Mouse (Mus musculus) MEL (cell line): ENCODE data around the gene Ikzf1. TPM values are rescaled to one million over a fixed set of nuclear protein-coding genes. Genes with fewer than 3 reads are reported as not detected.

ENCODE experiments used
- DNase-seq: peaks from one replicate; pipeline ENCODE4 v3.0.0; 2011; ENCODE audit warnings: low read depth, low spot score
- H3K27ac ChIP-seq: 2 replicates; pipeline ENCODE4 v1.5.1; 2012; ENCODE audit warnings: low read depth, mild to moderate bottlenecking, control low read depth, low read length, moderate library complexity; ENCODE audit not compliant: control insufficient read depth
- H3K27me3 ChIP-seq, 2 experiments: fragments of 150-350 bp in 1 of 2; sonication (generic) in 1 of 2; 2 replicates each; pipeline ENCODE4 v1.6.1; 2012; ENCODE audit warnings: low read length in 2 of 2, mild to moderate bottlenecking in 2 of 2, improper control_type of control experiment in 1 of 2, moderate library complexity in 1 of 2; ENCODE audit not compliant: insufficient read depth in 2 of 2, control insufficient read depth in 1 of 2
- H3K36me3 ChIP-seq, 2 experiments: 2 replicates each; pipeline ENCODE4 v1.6.1; 2012 to 2014; ENCODE audit warnings: low read length in 2 of 2, improper control_type of control experiment in 1 of 2, inconsistent platforms in 1 of 2, mild to moderate bottlenecking in 1 of 2; ENCODE audit not compliant: insufficient read depth in 2 of 2, control insufficient read depth in 1 of 2
- H3K4me1 ChIP-seq, 2 experiments: fragments of 150-350 bp in 1 of 2; sonication (generic) in 1 of 2; 2 replicates each; pipeline ENCODE4 v1.6.1; 2012; ENCODE audit warnings: low read length in 2 of 2, improper control_type of control experiment in 1 of 2, mild to moderate bottlenecking in 1 of 2; ENCODE audit not compliant: insufficient read depth in 2 of 2, control insufficient read depth in 1 of 2
- H3K4me3 ChIP-seq, 2 experiments: fragments of 150-350 bp in 1 of 2; sonication (generic) in 1 of 2; 2 replicates each; pipeline ENCODE4 v1.5.1; 2012; ENCODE audit warnings: low read depth in 2 of 2, low read length in 2 of 2, mild to moderate bottlenecking in 2 of 2, moderate library complexity in 2 of 2, control low read depth in 1 of 2, improper control_type of control experiment in 1 of 2; ENCODE audit not compliant: control insufficient read depth in 1 of 2, insufficient read depth in 1 of 2
- H3K79me2 ChIP-seq: 2 replicates; pipeline ENCODE4 v1.6.1; 2012; ENCODE audit warnings: mild to moderate bottlenecking, low read length, moderate library complexity; ENCODE audit not compliant: control insufficient read depth, poor library complexity, insufficient read depth
- H3K9ac ChIP-seq: 2 replicates; pipeline ENCODE4 v1.6.1; 2012; ENCODE audit warnings: low read depth, mild to moderate bottlenecking, control low read depth, low read length, moderate library complexity; ENCODE audit not compliant: control insufficient read depth, poor library complexity, severe bottlenecking
- H3K9me3 ChIP-seq: fragments of 150-350 bp; sonication (generic); replicated peaks from 2 replicates; pipeline ENCODE4 v1.6.1; 2012; ENCODE audit warnings: mild to moderate bottlenecking, low read length, improper control_type of control experiment, moderate library complexity; ENCODE audit not compliant: insufficient read depth
- EP300 ChIP-seq, 2 experiments: IDR thresholded peaks; 2 replicates each; pipeline ENCODE4 v1.6.1; 2011; ENCODE audit warnings: improper control_type of control experiment in 2 of 2, low read length in 2 of 2, low read depth in 1 of 2, mild to moderate bottlenecking in 1 of 2
- GABPA ChIP-seq: IDR thresholded peaks from 2 replicates; pipeline ENCODE4 v1.6.1; 2012; ENCODE audit warnings: low read depth, mild to moderate bottlenecking, inconsistent platforms, low read length, improper control_type of control experiment, moderate library complexity
- HCFC1 ChIP-seq: IDR thresholded peaks from 2 replicates; pipeline ENCODE4 v1.6.1; 2012; ENCODE audit warnings: low read depth, mild to moderate bottlenecking, inconsistent platforms, low read length, improper control_type of control experiment, moderate library complexity
- JUND ChIP-seq: IDR thresholded peaks from 2 replicates; pipeline ENCODE4 v1.6.1; 2011; ENCODE audit warnings: low read depth, mild to moderate bottlenecking, improper control_type of control experiment, low read length
- MXI1 ChIP-seq: IDR thresholded peaks from 2 replicates; pipeline ENCODE4 v1.6.1; 2011; ENCODE audit warnings: mild to moderate bottlenecking, low read depth, low read length, improper control_type of control experiment
- POLR2AphosphoS2 ChIP-seq: IDR thresholded peaks from 2 replicates; pipeline ENCODE4 v1.6.1; 2011; ENCODE audit warnings: low read length, improper control_type of control experiment
- POLR2AphosphoS5 ChIP-seq: IDR thresholded peaks from 2 replicates; pipeline ENCODE4 v1.6.1; 2012; ENCODE audit warnings: low read depth, borderline replicate concordance, mild to moderate bottlenecking, inconsistent platforms, low read length, moderate library complexity, mixed read lengths
- RAD21 ChIP-seq: IDR thresholded peaks from 2 replicates; pipeline ENCODE4 v1.6.1; 2011; ENCODE audit warnings: mild to moderate bottlenecking, low read depth, low read length, improper control_type of control experiment
- SIN3A ChIP-seq: IDR thresholded peaks from 2 replicates; pipeline ENCODE4 v1.6.1; 2012; ENCODE audit warnings: low read length, improper control_type of control experiment, inconsistent platforms
- SMC3 ChIP-seq: IDR thresholded peaks from 2 replicates; pipeline ENCODE4 v1.6.1; 2011; ENCODE audit warnings: low read depth, low read length, improper control_type of control experiment
- USF2 ChIP-seq, 2 experiments: IDR thresholded peaks; 2 replicates each; pipeline ENCODE4 v1.6.1; 2011 to 2012; ENCODE audit warnings: improper control_type of control experiment in 2 of 2, low read length in 2 of 2, borderline replicate concordance in 1 of 2, inconsistent platforms in 1 of 2, low read depth in 1 of 2, mild to moderate bottlenecking in 1 of 2; ENCODE audit not compliant: insufficient read depth in 1 of 2
- ZMIZ1 ChIP-seq: IDR thresholded peaks from 2 replicates; pipeline ENCODE4 v1.6.1; 2012; ENCODE audit warnings: low read depth, mild to moderate bottlenecking, inconsistent platforms, low read length, improper control_type of control experiment, moderate library complexity
- polyA plus RNA-seq, 2 experiments: library from polyadenylated mRNA; stranded (reverse) in 1 of 2; unstranded in 1 of 2; fragments of >175 nt in 1 of 2; fragments of >200 nt in 1 of 2; gene quantifications; 2 replicates each; pipeline versions ENCODE4 v1.2.1 to v1.2.4; 2012; ENCODE audit warnings: low replicate concordance in 2 of 2, low read depth in 1 of 2; ENCODE audit not compliant: insufficient read length in 2 of 2, insufficient read depth in 1 of 2, missing spikeins in 1 of 2
- total RNA-seq: library from RNA; depleted of rRNA; stranded (reverse); fragments of 300-350 nt; gene quantifications from 2 replicates; pipeline ENCODE4 v1.2.3, GENCODE M21; 2012; rRNA removed

Gene Ikzf1
- total and polyA plus RNA-seq, 3 experiments = 28.0 to 128 (median 90.6) TPM

DNA sequence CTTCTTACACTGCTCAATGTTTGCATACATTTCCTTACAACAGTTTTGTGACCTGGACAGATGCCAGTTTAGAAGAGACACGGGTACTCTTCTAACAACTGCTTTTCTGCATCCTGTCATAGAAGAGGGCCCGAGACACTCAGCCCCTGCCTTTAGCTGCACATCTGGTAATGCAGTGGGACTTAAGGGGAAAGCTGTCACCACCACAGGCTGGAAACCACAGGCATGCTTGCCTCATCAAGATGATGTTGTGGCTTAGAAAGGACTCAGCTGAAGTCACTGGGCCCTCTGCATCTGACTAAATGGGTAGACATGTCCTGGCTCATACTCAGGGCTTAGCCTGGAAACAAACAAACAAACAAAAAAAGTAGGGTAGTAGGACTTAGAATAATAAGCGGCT, 135.9 kb downstream of the Ikzf1 start:
- H3K36me3 ChIP-seq = peaks cover 0 to 14% of the 10 kb centered on the region in 2 experiments; a peak in 2 of 4 replicates
- H3K9ac ChIP-seq = no peak overlapping the region
- H3K79me2 ChIP-seq = no peaks in the 10 kb centered on the region
- H3K4me3 ChIP-seq = no peak overlapping the region
- peaks cover 8 to 19% of the 10 kb centered on the region in 2 experiments; a peak in 3 of 4 replicates for H3K27me3 ChIP-seq
- DNase-seq = no peak
- no peaks in the 10 kb centered on the region for H3K9me3 ChIP-seq
- peaks cover 4 to 10% of the 10 kb centered on the region in 2 experiments; a peak in 3 of 4 replicates for H3K4me1 ChIP-seq
- TF ChIP-seq RAD21 (no peak), POLR2AphosphoS5 (no peak), USF2 (IDR thresholded peaks at IDR 0.05; ENCODE audit: borderline replicate concordance in 1 of 2, insufficient read depth in 1 of 2, low read depth in 1 of 2, low read length in 2 of 2) (no peak), GABPA (no peak)
- peak overlapping the region; percentile 34; the same call in 1 of the 2 replicates for H3K27ac ChIP-seq

GRCm38 (mm10) chr11:11821387-11821975, 136.7 kb downstream of the Ikzf1 start:
- Histone ChIP-seq H3K27me3 (peaks cover 9 to 21% of the 10 kb centered on the region in 2 experiments; a peak in 3 of 4 replicates), H3K79me2 (no peaks in the 10 kb centered on the region), H3K36me3 (peaks cover 0 to 11% of the 10 kb centered on the region in 2 experiments; a peak in 2 of 4 replicates), H3K9me3 (no peaks in the 10 kb centered on the region), H3K4me1 (peaks cover 0 to 9% of the 10 kb centered on the region in 2 experiments; a peak in 1 of 4 replicates), H3K4me3 (no peak overlapping the region), H3K9ac (no peak overlapping the region), H3K27ac (no peak overlapping the region)
- TF ChIP-seq HCFC1 (no peak), MXI1 (no peak), SMC3 (no peak), JUND (no peak), POLR2AphosphoS2 (no peak), SIN3A (no peak), EP300 (IDR thresholded peaks at IDR 0.05; ENCODE audit: low read depth in 1 of 2, low read length in 2 of 2) (no peak), ZMIZ1 (no peak)
- DNase-seq = no peak

Other genes starting within 250 kb of the Ikzf1 start
- gene Spata48, start 222.9 kb upstream of the Ikzf1 start, total RNA-seq = 0.15 and 0.29 TPM in 2 replicates
- 1 to 10 TPM in 1 of 2 experiments, not detected in 1; 1.1 TPM for gene Spata48, start 222.9 kb upstream of the Ikzf1 start, polyA plus RNA-seq
- 0.39 and 0.42 TPM in 2 replicates for gene Zpbp, start 222.6 kb upstream of the Ikzf1 start, total RNA-seq
- under 1 TPM in 1 of 2 experiments, not detected in 1; 0.47 TPM for gene Zpbp, start 222.6 kb upstream of the Ikzf1 start, polyA plus RNA-seq
- gene 4930512M02Rik, start 57.2 kb upstream of the Ikzf1 start, total RNA-seq = not detected in 2 replicates
- gene 4930512M02Rik, start 57.2 kb upstream of the Ikzf1 start, polyA plus RNA-seq = not detected
- 57.8 and 59.9 TPM in 2 replicates for gene Fignl1, start 124.0 kb downstream of the Ikzf1 start, total RNA-seq
- gene Fignl1, start 124.0 kb downstream of the Ikzf1 start, polyA plus RNA-seq = 10 to 100 TPM; 34.2 to 51.2 TPM
- gene Ddc, start 213.1 kb downstream of the Ikzf1 start, total RNA-seq = 0.08 TPM in 1 of 2 replicates, not detected in the other
- gene Ddc, start 213.1 kb downstream of the Ikzf1 start, polyA plus RNA-seq = under 1 TPM in 1 of 2 experiments, not detected in 1; 0.07 TPM